Mouse (Mus musculus) neural tube, embryonic 10.5 days (tissue): ENCODE measurements around the gene Nr2e1.

ENCODE experiments used
- DNase-seq: peaks from one replicate; pipeline ENCODE4 v3.0.0-alpha.2; 2017; ENCODE audit warnings: low spot score; ENCODE audit errors: extremely low spot score

Nr2e1 gene

GRCm38 (mm10) chr10:42583157-42583872 is at the start of gene Nr2e1, which contains the start of gene Ostm1:
Nr2e1 (minus strand) TSS chr10:42583632.
Ostm1 (plus strand) TSS chr10:42583822.
- no peak for DNase-seq

- no peak for DNase-seq
These were observed 49.3 kb upstream of the Nr2e1 start for GRCm38 (mm10) chr10:42632453-42633360.

- DNase-seq, result peak; percentile 55
These were observed 48.5 kb upstream of the Nr2e1 start for GRCm38 (mm10) chr10:42631754-42632452.

GRCm38 (mm10) chr10:42630596-42631355 is 47.3 kb upstream of the Nr2e1 start:
- DNase-seq, result peak; percentile 60

GRCm38 (mm10) chr10:42625907-42626306 is 42.5 kb upstream of the Nr2e1 start:
- no peak for DNase-seq

GRCm38 (mm10) chr10:42618291-42618690 is 34.9 kb upstream of the Nr2e1 start:
- DNase-seq, result no peak

GRCm38 (mm10) chr10:42614766-42615165 is 31.3 kb upstream of the Nr2e1 start:
- DNase-seq, result peak; percentile 47

GRCm38 (mm10) chr10:42613639-42614381 is 30.4 kb upstream of the Nr2e1 start:
- DNase-seq, result peak; percentile 75

- no peak for DNase-seq
These were observed 29.6 kb upstream of the Nr2e1 start for GRCm38 (mm10) chr10:42613075-42613474.

GRCm38 (mm10) chr10:42606757-42607156 is 23.3 kb upstream of the Nr2e1 start:
- no peak for DNase-seq

GRCm38 (mm10) chr10:42604874-42605273 is 21.4 kb upstream of the Nr2e1 start:
- no peak for DNase-seq

- no peak for DNase-seq
These were observed 18.1 kb upstream of the Nr2e1 start for GRCm38 (mm10) chr10:42601556-42601955.

GRCm38 (mm10) chr10:42598615-42599014 is 15.2 kb upstream of the Nr2e1 start:
- no peak for DNase-seq

- peak; percentile 31 for DNase-seq
These were observed 9.8 kb upstream of the Nr2e1 start for GRCm38 (mm10) chr10:42593201-42593600.

- peak; percentile 49 for DNase-seq
These were observed 8.7 kb upstream of the Nr2e1 start for GRCm38 (mm10) chr10:42591993-42592686.

- DNase-seq, result peak; percentile 71
These were observed 8.0 kb upstream of the Nr2e1 start for GRCm38 (mm10) chr10:42591185-42591992.

GRCm38 (mm10) chr10:42590261-42591184 is 7.1 kb upstream of the Nr2e1 start:
- peak; percentile 33 for DNase-seq

- DNase-seq, result peak; percentile 16
These were observed 6.1 kb upstream of the Nr2e1 start for GRCm38 (mm10) chr10:42589505-42589904.
